ENCODE assay signal across 8 mouse cellular contexts in the genomic region with DNA sequence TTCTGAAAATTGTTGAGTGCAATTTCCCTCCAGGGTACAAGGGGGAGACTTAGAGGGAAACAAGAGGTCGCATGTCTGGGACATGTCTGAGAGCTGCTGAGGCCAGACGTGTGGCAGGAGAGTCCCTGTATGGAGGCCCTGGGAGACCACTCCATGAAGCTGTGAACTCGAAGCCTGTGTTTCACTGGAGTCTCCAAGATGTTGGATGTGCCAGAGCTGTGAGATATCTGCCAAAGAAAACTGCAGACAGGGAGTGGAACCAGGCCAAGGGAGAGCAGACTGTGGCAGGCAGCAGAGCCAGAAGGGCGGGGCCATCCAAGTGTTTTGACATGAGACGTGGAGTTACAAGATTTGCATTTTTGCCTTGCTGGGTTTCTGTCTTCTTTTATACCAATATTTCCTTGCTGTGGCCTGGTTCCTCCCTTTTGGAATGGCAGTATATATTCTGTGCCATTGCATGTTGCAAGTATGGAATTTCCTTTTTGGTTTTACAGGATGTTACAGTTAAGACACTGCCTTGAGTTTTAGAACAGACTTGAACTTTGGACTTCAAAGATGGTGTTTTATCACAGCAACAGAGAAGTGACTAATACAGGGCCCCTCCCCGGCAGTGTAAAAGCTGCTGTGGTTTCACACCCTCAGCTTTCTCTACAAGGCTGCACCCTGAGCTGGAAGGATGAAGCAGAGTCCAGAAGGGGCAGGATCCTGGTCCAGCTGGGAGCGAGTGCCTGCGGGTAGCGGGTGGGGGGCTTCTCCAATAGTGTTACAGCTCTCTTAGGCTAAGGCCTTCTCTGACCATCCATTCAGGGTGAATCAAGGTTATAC.
A peak's percentile ranks its signal among the peaks of the same experiment; 100 is the strongest.
DNase-seq lines count a peak whose midpoint lies in the region; ATAC-seq and TF ChIP-seq lines count a peak whose summit lies in the region.

No protein-coding gene starts in this region.

- no peaks in the 10 kb centered on the region for H3K27me3 ChIP-seq in embryonic facial prominence, embryonic 14.5 days (replicated peaks; ENCODE audit: control insufficient read depth, insufficient read depth, low read length)
- peaks cover 6% of the 10 kb centered on the region for H3K27me3 ChIP-seq in heart, embryonic 15.5 days
- H3K27me3 ChIP-seq in liver, postnatal 0 days (ENCODE audit: insufficient read depth, low read length): no peaks in the 10 kb centered on the region

- no peak overlapping the region for H3K4me2 ChIP-seq in embryonic facial prominence, embryonic 14.5 days (ENCODE audit: low read depth, low read length)
- H3K4me2 ChIP-seq in heart, embryonic 15.5 days: no peak overlapping the region
- no peak overlapping the region for H3K4me2 ChIP-seq in liver, postnatal 0 days (ENCODE audit: low read depth, low read length)

- DNase-seq in left cerebral cortex, postnatal 14 days (ENCODE audit: low spot score in 2 of 2): peak; percentile 58 to 67
- DNase-seq in left cerebral cortex, adult 11 months (ENCODE audit: low spot score): no peak
- DNase-seq in embryonic facial prominence, embryonic 14.5 days (ENCODE audit: low spot score): peak; percentile 93
- peak; percentile 21 to 31 for DNase-seq in layer of hippocampus, adult 2 months (ENCODE audit: low spot score in 2 of 2)
- peak; percentile 66 for DNase-seq in ovary, postnatal 14 days (ENCODE audit: low spot score)
- DNase-seq in liver, postnatal 0 days: no peak

- no peak overlapping the region for H3K4me3 ChIP-seq in embryonic facial prominence, embryonic 14.5 days (ENCODE audit: low read depth, low read length)
- H3K4me3 ChIP-seq in heart, embryonic 15.5 days: no peak overlapping the region
- no peak overlapping the region for H3K4me3 ChIP-seq in layer of hippocampus, adult 2 months
- no peak overlapping the region for H3K4me3 ChIP-seq in liver, postnatal 0 days (ENCODE audit: low read depth, low read length)

- ATAC-seq in embryonic facial prominence, embryonic 14.5 days (ENCODE audit: low read depth): peak; percentile 71
- peak; percentile 75 for ATAC-seq in heart, embryonic 15.5 days (replicated peaks; ENCODE audit: insufficient number of reproducible peaks, insufficient read depth, low FRiP score, low read depth)
- no peak for ATAC-seq in liver, postnatal 0 days
- ATAC-seq in megakaryocyte-erythroid progenitor cell, adult 5-6 weeks (replicated peaks; ENCODE audit: low FRiP score, low TSS enrichment, poor library complexity, severe bottlenecking): no peak

- H3K4me1 ChIP-seq in embryonic facial prominence, embryonic 14.5 days (ENCODE audit: control insufficient read depth, insufficient read depth, low read length): peaks cover 21% of the 10 kb centered on the region
- H3K4me1 ChIP-seq in heart, embryonic 15.5 days (replicated peaks): peaks cover 13% of the 10 kb centered on the region
- no peaks in the 10 kb centered on the region for H3K4me1 ChIP-seq in liver, postnatal 0 days (ENCODE audit: insufficient read depth)

- H3K9ac ChIP-seq in embryonic facial prominence, embryonic 14.5 days (ENCODE audit: low read depth, low read length): no peak overlapping the region
- H3K9ac ChIP-seq in heart, embryonic 15.5 days: no peak overlapping the region
- no peak overlapping the region for H3K9ac ChIP-seq in liver, postnatal 0 days (replicated peaks)

- no peaks in the 10 kb centered on the region for H3K36me3 ChIP-seq in embryonic facial prominence, embryonic 14.5 days (ENCODE audit: control insufficient read depth, insufficient read depth, low read length)
- no peaks in the 10 kb centered on the region for H3K36me3 ChIP-seq in heart, embryonic 15.5 days
- H3K36me3 ChIP-seq in liver, postnatal 0 days (replicated peaks; ENCODE audit: insufficient read depth, low read length): no peaks in the 10 kb centered on the region

- WGBS in embryonic facial prominence, embryonic 14.5 days: 49% methylated on average over 9 of the region's 9 CpGs
- 42% methylated on average over 9 of the region's 9 CpGs for WGBS in heart, embryonic 15.5 days
- WGBS in liver, postnatal 0 days (ENCODE audit: insufficient replicate concordance): 65% methylated on average over 9 of the region's 9 CpGs

- intact Hi-C loops in left cerebral cortex, postnatal 14 days (cut with DNase I): no loop called here

- no peak for TF ChIP-seq CTCF in layer of hippocampus, adult 2 months (conservative IDR thresholded peaks at IDR 0.05)
- TF ChIP-seq CTCF in liver, postnatal 0 days (IDR thresholded peaks at IDR 0.05; ENCODE audit: low read depth): no peak

- H3K9me3 ChIP-seq in embryonic facial prominence, embryonic 14.5 days (ENCODE audit: control insufficient read depth, low read length): no peaks in the 10 kb centered on the region
- H3K9me3 ChIP-seq in heart, embryonic 15.5 days (replicated peaks): no peaks in the 10 kb centered on the region
- H3K9me3 ChIP-seq in liver, postnatal 0 days (ENCODE audit: low read length): no peaks in the 10 kb centered on the region

- TF ChIP-seq EP300 in liver, postnatal 0 days (IDR thresholded peaks at IDR 0.05; ENCODE audit: low read depth): no peak

- peak overlapping the region; percentile 19; the same call in 1 of the 2 replicates for H3K27ac ChIP-seq in embryonic facial prominence, embryonic 14.5 days (replicated peaks; ENCODE audit: low read depth, low read length)
- peak overlapping the region; percentile 44 for H3K27ac ChIP-seq in heart, embryonic 15.5 days
- H3K27ac ChIP-seq in layer of hippocampus, adult 2 months: no peak overlapping the region
- H3K27ac ChIP-seq in liver, postnatal 0 days (ENCODE audit: low read depth): no peak overlapping the region

Comparison
In these comparisons a context has a peak if more than half of its experiments do, and no peak if none do; other contexts are left out.
1. DNase-seq: peak in left cerebral cortex, postnatal 14 days (2 of 2), embryonic facial prominence, embryonic 14.5 days (single experiment), layer of hippocampus, adult 2 months (2 of 2) and ovary, postnatal 14 days (single experiment); none in left cerebral cortex, adult 11 months (single experiment) and liver, postnatal 0 days (single experiment).
2. ATAC-seq: peak in embryonic facial prominence, embryonic 14.5 days (single experiment) and heart, embryonic 15.5 days (single experiment); none in liver, postnatal 0 days (single experiment) and megakaryocyte-erythroid progenitor cell, adult 5-6 weeks (single experiment).
3. H3K27ac ChIP-seq: peak in embryonic facial prominence, embryonic 14.5 days (single experiment) and heart, embryonic 15.5 days (single experiment); none in layer of hippocampus, adult 2 months (single experiment) and liver, postnatal 0 days (single experiment).